Mouse (Mus musculus) CD4-positive naive resting alpha-beta T cell, adult 57 days (primary cell): ENCODE results near the gene Kcnk1. TPM values are rescaled to one million over a fixed set of nuclear protein-coding genes. Genes with fewer than 3 reads are reported as not detected.

ENCODE experiments used
- total RNA-seq: library from RNA; stranded (reverse); gene quantifications from one replicate; pipeline ENCODE4 v1.2.4, GENCODE M21; 2023

Gene Kcnk1
- total RNA-seq, result not detected

DNA sequence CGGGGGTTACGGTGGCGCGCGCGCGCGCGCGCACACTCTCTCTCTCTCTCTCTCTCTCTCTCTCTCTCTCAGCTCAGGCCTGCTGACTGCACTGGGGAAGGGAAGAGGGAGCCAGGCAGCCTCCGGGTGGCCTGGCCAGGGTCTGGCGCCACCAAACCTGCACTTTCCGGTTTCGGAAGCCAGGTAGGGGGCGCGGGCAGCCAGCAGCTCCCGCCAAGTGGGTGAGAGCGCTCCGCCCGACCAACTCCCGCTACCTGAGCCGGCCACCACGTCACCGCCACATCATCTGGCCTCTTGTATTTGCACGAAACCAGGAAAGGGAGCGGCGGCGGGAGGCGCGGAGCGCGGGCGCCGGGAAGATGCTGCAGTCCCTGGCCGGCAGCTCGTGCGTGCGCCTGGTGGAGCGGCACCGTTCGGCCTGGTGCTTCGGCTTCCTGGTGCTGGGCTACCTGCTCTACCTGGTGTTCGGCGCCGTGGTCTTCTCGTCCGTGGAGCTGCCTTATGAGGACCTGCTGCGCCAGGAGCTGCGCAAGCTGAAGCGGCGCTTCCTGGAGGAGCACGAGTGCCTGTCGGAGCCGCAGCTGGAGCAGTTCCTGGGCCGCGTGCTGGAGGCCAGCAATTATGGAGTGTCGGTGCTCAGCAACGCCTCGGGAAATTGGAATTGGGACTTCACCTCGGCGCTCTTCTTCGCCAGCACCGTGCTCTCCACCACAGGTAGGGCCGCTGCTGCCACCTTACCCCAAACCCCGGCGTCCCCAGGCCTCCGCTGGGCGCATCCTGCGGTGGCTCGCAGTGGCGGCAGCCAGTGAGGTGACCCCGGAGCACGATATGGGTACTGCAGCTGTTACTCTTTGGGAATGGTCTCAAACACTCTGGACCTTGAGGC is at the start of gene Kcnk1:
Gene Kcnk1, plus strand, starts transcription at position 70 of the 886 bp plus-strand sequence.

Other genes with a start within 250 kb of the Kcnk1 start
- 0.27 TPM for gene Pcnx2, start 96.9 kb upstream of the Kcnk1 start, total RNA-seq
- not detected for gene Map3k21, start 84.7 kb upstream of the Kcnk1 start, total RNA-seq